Mouse (Mus musculus): Measurements from ENCODE around the gene Tatdn3.

Tatdn3 gene

DNA sequence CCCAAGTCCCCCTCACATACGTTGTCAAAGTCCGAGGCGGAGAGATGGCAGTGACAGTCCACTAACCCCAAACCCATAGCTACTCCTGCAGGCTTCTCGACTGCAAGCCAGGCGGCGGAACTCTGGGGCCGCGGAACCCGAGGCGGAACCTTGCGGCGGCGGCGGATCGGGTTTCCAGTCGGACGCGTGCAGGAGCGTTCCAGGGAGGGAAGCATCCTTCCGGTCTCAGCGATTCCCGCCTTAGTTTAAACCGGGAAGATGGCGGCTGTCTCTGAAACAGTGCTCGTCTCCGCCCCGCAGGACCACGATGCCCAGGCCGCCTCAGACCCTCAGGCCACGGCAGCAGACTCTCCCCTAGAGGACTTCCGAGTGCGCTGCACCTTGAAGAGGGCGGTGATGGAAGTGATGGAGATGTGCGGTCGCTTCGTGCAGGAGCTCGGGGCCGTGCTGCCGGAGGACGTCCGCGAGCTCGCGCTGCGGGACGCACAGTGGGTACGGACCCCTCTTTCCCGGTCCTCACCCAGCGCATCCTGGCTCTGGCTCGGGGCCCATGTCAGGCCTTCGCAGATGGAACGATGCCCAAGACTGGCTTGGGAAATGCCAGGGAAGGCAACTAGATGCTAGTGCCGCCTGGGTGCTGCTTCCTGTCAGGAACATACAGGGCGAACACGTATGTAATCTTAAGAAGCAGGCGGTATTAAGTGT is at the start of gene Tatdn3, which contains the start of gene Nsl1:
Gene Tatdn3, minus strand, starts transcription at position 152 of the 705 bp plus-strand sequence.
Gene Nsl1, plus strand, starts transcription at position 232 of the 705 bp plus-strand sequence.
- peak; percentile 86 for DNase-seq

DNA sequence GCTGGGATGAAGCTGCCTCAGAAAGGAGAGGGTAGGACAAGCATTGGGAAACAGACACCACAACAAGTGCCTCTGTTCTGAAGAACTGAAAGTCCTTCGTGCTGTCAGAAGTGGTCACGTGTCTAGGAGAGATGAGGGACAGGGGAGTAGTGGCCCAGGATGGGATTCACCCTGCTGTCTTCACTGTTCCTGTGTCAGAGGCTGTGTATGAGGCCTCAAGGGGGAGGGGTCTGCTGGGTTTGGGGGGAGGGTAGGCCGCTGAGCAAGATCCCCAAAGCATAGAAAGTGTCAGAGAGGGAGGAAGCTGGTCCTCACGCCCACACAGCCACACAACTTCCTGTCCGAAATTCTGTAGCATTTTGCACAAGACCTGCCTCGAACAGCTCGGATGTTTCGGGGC is 48.4 kb upstream of the Tatdn3 start:
- peak; percentile 72 for DNase-seq

DNA sequence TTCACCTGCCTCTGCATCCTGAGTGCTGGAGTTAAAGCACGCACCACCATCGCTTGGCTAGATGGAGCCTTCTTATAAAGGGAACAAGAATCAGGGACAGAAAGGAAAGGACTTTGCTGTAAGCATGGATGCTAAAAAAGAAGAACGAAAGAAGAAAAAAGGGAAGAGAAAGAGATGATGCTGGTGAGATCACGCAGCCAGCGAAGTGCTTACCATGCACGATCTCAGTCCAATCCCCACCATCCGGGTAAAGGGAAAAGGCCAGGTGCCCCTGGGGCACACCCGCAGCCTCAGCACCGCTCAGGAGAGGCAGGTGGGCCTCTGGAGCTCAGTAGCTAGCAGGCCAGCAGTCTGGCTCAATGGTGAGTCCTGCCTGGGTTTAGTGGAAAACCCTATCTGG is 47.2 kb upstream of the Tatdn3 start:
- DNase-seq: no peak

DNA sequence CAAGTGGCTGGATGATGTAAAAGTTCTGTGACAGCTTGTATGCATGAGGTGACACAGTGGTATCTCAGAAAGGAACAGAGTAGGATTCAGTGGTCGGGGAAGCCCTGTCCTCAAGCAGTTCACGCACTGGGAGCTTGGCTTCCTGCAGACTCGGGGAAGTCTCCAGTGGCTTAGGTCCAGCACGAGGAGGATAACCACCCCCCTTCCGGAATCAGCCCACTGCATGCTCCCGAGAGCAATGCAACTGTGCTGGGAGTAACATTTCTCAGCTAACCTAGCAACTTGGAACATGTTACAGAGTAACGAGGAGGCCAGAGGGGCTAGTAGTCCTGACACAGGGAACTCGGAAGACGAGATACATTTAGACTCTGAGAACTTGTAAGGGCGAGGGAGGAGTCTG is 44.6 kb upstream of the Tatdn3 start:
- no peak for DNase-seq

DNA sequence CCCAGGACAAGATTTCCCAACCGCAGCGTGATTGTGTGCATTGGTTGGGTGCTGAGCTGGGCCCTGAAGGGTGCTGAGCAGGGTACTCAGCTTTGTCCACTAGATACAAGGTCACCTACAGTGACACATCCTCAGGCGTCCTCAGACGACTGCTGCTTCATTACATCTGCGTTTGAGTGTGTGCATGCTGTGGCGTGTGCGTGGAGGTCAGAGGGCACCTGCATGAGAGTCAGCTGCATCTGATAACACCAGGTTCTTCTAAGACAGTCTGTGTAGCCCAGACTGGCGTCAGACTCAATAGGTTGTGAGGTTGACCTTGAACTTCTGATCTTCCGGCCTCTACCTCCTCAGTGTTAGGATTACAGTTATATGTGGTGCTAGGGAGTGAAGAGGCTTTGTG is 42.5 kb upstream of the Tatdn3 start:
- DNase-seq: no peak

DNA sequence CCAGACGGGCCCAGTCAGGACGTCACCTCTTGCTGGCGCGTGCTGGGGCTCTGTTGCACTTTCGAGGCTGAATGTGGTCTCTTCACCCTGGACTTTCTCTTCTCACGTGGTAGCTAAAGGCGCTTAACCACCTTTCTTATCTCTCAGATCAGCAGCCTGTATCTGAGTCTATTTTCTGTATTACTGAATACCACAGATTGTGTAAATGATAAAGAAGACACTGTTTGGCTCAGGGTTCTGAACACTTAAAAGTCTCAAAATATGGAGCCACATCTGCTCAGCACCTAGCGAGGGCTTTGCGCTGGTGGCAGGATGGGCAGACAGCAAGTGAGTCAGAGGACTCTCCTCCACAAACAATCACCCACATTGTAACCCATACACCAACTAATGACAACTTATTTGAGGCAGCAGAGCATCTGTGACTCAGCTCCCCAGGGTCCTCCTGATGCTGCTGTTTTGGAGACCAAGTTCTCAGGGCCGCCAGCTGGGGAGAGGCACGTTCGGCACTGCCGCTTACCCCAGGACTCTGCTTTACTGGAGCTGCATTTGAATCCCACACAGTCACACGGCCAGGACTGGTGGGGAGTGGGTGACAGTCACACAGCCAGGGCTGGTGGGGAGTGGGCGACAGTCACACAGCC is 40.1 kb upstream of the Tatdn3 start:
- DNase-seq: no peak

DNA sequence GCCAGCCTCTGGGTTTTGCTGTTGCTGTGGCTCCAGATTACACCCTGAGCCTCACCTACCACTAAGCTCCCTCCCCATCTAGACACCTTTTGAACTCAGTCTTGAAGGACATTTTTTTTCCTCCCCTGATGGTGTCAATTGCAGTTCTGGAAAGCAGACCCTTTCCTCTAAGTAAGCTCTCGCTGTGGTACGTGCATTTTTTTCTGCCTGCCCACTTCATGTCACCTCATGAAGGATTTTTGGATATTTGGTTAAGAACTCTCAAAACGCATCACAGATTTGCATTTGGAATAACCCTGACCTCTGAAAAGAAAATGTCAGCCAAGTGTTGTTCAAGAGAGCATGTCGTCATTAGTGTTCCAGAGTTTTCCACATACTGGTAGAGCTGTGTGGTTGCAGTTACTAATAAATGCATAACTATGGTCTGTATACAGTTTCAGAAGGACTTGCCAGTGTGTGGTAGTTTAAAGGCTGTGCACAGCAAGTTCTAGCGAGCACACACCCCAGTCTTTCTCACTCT is 37.1 kb upstream of the Tatdn3 start:
- DNase-seq: no peak

DNA sequence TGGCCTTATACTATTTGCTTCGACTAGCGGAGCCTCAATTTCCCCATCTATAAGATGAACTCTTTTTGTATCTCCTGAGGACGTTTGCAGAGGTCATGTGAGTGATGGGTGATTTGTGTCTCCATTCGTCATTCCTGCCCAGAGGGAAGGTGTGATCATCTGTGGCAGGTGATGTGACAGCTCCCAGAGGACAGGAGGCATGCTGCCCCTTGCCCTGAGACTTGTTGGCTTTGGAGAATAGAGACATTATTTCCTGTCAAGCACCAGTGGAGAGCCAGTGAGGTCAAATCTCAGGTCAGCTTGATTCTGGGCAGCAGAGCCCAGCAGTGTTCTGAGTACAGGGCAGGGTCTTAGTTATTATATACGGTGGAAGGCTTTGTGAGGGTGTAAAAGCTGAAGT is 36.4 kb upstream of the Tatdn3 start:
- DNase-seq: no peak

DNA sequence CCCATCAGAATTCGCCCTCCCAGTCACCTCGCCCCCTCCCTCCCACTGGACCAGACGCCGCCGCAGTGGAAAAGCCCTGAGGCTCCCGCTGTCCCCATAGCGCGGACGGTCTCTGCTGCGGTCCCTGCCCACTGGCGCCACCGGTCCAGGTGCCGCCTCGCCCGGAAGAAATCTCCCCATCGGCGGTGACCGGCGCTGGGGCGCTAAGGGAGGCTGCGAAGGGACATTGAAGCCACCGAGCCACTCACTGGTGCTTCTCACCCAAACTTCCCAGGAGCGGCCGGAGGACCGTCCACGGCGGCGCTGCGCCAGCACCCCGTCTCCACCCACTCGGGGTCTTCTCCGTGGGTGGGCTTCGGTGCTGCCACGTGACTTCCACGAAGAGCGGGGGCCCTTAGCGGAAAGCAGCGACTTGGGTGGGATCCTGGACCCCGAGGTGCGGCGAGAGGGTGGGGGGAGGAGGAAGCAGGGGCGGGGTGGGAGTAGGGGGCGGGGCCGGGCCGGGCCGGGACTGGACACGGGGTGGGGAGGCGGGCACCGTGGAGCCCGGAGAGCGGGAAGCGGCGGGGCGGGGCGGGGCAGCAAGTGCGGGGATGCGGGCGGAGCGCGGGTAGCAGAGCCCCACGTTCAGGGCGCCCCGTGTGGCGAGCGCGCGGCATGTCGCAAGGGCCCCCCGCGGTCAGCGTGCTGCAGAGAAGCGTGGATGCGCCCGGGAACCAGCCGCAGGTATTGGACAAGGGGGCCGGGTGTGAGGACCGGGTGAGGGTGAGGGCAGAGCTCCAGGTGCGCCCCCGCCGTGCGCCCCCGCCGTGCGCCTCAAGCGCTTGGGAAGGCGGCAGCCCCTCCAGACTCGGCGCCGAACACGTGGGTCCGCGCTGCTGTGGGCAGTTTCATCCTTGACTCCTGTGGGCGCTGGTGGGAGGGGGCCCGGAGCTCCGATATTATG is 35.3 kb upstream of the Tatdn3 start, which contains the start of gene Batf3:
Gene Batf3, plus strand, starts transcription at position 46 of the 946 bp plus-strand sequence.
- peak; percentile 56 for DNase-seq

DNA sequence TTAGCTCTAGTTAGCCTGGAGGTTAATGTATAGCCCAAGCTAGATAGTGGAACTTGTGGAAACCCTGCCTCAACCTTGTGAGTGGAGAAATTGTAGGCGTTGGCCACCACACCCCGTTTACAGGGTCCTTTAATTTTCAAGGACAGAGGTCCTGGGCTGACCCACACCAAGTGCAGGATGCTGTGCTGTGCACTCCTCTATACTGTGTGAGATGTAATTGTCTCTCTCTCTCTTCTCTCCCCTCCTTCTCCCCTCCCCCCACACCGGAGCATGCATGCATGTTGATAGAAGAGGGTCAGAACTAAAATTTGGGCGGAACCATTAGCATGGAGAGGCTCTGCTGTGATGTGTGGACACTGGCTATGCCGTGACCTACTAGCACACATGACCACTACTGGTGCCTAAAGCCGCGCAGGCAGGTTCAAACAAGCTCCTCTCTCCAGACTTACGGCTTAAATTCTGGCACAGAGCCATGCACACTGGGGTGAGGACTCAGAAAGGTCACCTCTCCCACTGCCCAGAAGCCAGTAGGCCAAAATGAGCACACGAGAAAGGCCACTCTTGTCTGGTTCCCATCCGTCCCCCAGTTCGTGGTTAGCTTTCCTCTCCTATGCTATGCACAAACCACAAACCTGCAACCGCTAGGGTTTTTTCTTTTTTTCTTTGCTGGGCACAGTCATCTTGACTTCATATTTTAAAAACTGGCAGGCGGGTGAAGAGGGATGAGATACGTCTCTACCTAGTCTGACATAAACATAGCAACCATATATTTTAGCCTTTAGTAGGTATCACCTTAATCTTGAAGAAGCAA is 34.3 kb upstream of the Tatdn3 start:
- no peak for DNase-seq

DNA sequence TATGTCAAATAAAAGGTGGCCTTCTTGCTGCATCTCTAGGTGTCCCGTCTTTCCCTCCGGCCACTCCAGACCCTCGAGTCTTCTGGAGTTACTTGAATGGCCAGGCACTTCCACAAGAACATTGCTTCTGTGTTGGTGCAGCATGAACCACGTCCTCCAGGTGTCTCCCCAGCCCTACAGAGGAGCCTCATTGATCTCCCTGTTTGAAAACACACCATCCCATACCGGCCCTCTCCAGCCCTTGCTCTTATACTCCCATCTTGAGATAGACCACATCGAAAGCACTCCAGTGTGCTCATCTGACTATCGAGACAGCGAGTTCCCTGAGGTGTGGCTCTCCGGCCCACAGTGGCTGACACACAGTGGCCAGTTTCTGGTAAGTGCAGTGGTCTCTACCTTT is 32.3 kb upstream of the Tatdn3 start:
- DNase-seq: no peak

DNA sequence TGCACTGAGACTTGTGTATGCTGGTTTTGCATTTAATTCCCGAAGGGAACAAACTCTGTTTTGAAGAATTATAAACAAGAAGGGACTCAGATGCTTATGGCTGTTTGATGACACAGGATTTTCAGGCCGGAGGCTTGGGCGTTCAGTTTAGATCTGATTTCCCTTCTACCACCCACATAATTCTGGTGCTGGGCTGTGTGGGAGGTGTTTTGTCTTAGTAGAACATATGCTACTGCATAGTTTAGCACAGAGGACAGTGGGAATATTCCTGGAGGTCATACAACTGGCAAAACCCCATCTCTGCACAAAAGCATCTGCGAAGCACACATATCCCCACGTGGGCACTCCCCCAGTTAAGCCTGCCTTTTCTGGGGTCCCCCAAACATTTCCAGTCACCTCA is 30.8 kb upstream of the Tatdn3 start:
- no peak for DNase-seq

DNA sequence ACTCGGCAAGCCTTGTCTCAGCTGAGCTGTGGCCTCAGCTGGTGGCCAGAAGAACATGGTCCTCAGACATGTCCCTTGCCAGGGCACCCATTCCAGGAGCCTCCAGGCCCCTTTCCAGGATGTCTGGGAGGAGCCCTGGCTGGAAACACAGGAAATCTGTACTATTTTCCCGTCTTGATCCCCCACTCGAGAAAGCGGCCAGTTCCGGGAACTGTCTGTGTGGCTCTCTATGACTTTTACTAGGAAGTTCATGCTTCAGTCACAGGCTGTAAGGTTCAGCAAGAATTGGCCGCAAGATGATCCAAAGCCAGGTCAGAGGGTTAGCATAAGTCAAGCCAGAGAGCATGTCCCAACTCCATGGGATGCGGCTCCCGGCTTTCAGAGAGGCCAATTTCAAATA is 29.3 kb upstream of the Tatdn3 start:
- DNase-seq: no peak

DNA sequence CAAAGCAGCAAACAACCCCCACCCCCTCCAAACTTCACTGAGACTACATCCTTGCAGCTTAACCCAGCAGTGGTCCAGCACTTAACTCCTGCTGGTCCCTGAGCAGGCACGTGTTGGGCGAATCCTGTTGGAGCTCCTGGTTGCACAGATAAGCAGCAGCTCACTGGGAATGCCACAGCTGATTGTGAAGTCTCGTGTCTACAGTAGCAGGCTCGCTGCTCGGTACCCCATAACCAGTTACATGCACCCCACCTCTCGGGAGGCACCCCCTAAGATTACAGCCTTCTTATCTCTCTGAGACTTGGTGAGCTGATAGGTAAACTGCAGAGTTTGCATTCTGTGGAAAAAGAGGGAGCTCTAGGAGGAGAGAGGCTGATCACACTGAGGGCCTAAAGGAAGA is 26.6 kb upstream of the Tatdn3 start:
- DNase-seq: no peak

DNA sequence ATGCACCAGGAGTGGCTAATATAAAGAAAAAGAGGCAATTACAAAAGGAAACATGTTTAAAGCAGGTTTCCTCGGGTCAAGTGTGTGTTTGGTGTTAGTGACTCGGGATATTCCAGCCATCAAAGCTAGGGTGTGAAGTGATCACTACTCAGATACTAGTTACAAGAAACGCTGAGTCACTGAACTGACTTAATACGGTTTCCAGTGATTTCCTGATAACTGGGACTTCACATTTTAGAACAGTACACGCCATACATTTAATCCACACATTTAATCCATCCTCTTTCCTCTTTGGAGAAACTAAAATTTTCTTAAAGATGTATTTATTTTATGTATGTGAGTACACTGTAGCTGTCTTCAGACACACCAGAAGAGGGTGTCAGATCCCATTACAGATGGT is 25.2 kb upstream of the Tatdn3 start:
- DNase-seq: no peak

DNA sequence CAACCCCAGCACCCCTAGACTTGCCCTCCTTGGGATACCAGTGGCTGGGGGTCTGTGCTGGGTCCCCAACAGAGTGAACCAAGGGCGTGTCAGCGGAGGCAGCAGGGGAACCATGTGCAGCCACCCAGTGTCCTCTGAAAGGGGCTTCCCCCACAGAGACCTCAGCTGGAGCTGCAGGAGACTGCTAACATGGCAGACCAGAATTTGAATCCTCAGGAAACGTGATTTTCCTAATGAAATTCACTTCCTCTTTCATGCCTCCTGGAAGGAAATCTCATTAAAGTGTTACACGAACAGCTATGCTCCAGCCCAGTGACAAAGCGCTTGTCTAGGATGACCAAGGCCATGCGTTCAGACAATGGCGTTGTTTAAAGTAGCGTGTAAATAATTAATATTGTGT is 24.2 kb upstream of the Tatdn3 start:
- no peak for DNase-seq

DNA sequence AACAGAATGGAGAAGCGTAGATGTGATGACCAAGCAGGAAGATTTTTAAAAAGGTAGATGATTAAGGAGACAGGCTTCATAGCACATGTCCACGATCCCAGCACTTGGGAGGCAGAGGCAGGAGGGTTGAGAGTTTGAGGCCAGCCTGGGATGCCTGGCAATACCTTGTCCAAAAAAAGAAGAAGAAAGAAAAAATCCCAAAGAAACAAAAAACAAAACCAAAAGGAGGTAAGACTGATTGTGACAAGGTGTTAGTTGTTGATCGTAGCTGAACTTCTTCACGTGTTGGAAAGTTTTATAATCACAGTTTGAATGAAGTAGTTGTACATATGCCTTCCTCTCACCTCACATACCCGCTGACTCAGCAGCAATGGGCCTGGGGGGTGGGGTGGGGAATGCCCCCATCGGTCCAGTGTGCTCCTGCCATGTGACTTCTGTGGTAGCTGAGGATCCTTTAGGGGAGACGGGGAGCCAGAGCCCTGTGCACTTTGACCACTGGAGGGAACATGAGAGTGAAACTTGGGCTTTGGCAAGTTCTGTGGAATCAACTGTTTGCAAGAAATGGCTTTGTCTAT is 23.7 kb upstream of the Tatdn3 start:
- no peak for DNase-seq

DNA sequence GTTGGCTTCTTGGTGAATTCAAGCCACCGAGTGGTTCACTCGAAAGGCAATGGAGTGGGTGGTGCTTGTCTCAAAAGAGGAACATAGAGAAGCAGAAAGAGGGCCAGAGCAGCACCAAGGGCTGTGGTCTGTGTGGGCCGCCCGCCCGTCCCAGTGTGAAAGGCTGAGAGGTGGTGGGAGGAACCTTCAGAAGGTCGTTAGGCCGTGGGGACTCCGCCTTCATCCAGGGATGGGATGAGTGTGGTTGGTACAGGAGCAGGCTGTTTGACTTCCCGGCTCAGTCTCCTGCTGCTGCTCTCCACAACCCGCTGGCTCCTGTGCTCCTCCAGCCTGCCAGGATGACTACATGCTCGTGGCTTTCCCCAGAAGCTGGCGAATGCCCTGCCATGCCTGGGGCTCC is 22.9 kb upstream of the Tatdn3 start:
- peak; percentile 57 for DNase-seq

DNA sequence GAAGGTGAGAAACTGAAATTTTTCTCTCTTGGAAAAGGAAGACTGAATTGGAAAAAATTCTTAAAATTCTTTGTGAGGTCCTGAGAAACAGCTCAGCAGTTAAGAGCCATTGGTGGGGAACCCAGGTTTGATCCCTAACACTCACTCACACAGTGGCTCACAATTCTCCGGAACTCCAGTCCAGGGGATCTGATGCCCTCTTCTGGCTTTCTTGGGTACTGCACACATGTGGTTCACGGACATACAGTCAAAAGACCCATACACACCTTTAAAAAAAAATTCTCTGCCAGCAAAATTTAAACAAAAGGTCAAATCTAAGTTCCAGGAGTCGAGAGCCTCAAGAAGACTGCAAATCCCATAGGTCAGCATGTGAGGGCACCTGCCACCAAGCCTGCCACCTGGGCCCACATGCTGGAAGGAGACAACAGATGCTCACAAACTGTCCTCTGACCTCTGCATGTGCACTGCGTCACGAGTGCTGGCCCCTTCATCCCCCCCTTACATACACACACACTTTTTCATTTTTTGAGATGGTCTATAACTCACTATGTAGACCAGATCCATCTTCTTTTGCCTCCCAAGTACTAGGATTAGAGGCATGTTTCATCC is 22.3 kb upstream of the Tatdn3 start:
- peak; percentile 78 for DNase-seq

DNA sequence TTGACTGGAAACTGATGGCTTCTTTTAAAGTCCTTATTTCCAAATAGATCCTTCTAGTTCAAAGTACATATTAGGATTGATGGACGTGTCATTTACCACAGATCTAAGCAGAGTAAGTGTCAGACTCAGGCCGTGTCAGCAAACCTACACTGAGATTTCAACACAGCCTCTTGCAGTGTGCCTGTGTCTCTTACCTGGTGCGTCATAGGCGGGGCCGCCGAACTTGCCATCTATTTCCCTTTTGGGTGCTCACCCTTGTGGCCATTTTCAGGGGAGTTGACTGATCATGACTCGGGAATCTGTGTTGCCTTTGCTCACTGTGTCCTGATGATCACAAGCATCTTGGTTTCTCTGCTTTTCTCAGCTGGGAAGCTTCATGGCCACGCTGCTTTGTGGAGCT is 20.5 kb upstream of the Tatdn3 start:
- DNase-seq: no peak

DNA sequence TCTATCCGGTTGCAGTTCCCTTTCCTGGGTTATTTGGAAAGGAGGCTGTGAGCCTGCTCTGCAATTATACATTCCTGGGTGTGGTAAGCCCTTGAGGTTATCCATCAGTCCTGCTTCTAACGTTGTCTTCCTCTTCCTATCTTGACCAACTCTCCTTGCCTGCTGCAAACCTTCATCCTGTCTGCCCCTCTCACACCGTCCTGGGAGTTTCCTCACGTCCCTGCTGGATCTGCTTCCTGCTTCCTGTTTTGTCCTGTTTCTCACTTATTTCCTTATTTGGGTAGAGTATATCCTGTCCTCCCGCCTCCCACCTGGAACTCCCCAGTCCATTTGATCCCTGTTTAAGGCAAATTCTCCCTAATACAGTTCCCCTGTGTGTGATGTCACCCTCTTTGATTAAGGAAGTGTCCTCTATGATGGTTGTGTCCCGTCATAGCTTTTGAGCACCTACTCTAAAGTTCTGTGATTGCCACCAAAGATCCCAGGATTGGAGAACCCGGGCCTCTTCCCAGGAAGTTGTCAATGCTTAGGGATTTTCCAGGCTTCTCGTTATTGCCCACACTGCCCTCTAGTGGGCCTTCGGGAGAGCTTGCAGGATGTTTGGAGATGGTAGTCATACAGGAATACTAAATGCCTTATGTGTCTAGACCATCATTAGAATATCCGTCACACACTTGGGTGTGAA is 12.6 kb upstream of the Tatdn3 start:
- DNase-seq: peak; percentile 82
